Mouse (Mus musculus) testis, adult 2 months (tissue): ENCODE measurements around the gene Sars2.

Source experiments
- CTCF ChIP-seq: fragments of 200-500 bp; IDR thresholded peaks from 2 replicates; pipeline ENCODE4 v1.5.1; 2012; ENCODE audit warnings: low read depth, mild to moderate bottlenecking, inconsistent platforms, low read length, moderate library complexity; ENCODE audit not compliant: control insufficient read depth, insufficient read depth, insufficient replicate concordance
- POLR2A ChIP-seq: fragments of 200-500 bp; IDR thresholded peaks from 2 replicates; pipeline ENCODE4 v1.6.1; 2012; ENCODE audit warnings: low read depth, mild to moderate bottlenecking, inconsistent platforms, low read length, moderate library complexity; ENCODE audit not compliant: control insufficient read depth

- no peak for TF ChIP-seq CTCF
- TF ChIP-seq POLR2A, result no peak
These were observed 33.3 kb downstream of the Sars2 start for GRCm38 (mm10) chr7:28775129-28775528.
